13 mouse cellular contexts compared by ENCODE assay signal in genomic region chr10:36572540-36572939, GRCm38 (mm10).
"Had no signal": no experiment of that assay in that cellular context is flagged by ENCODE, and none has a peak within 500 bp of the region (broad histone marks: within the 10 kb centered on the region; RNA-seq: fewer than 3 reads in every experiment).

No protein-coding gene starts in this region.

- ATAC-seq: intestine, embryonic 15.5 days; lung, postnatal 0 days had no signal

- H3K27ac ChIP-seq: intestine, embryonic 15.5 days; limb, embryonic 10.5 days; liver, embryonic 15.5 days; stomach, embryonic 15.5 days had no signal

- H3K36me3 ChIP-seq: intestine, embryonic 15.5 days; limb, embryonic 10.5 days; liver, embryonic 15.5 days; stomach, embryonic 15.5 days had no signal

- H3K9ac ChIP-seq: intestine, embryonic 15.5 days; liver, embryonic 15.5 days; stomach, embryonic 15.5 days had no signal

- H3K4me3 ChIP-seq: intestine, embryonic 15.5 days; limb, embryonic 10.5 days; liver, embryonic 15.5 days; stomach, embryonic 15.5 days had no signal

- H3K4me2 ChIP-seq: intestine, embryonic 15.5 days; liver, embryonic 11.5 days; liver, embryonic 15.5 days; stomach, embryonic 15.5 days had no signal

- H3K27me3 ChIP-seq: intestine, embryonic 15.5 days; liver, embryonic 15.5 days; stomach, embryonic 15.5 days had no signal

- H3K9me3 ChIP-seq: intestine, embryonic 15.5 days; limb, embryonic 10.5 days; liver, embryonic 15.5 days; stomach, embryonic 15.5 days had no signal

- H3K4me1 ChIP-seq: intestine, embryonic 15.5 days; limb, embryonic 10.5 days; liver, embryonic 15.5 days; stomach, embryonic 15.5 days had no signal

- DNase-seq: kidney, adult 18-20 months; kidney, postnatal 10 days; lung, adult 2 months; lung, postnatal 36 days; retina, postnatal 1 day; thymus, adult 2 months; thymus, postnatal 25 days had no signal
